Comparison of ENCODE assay signal across 9 mouse cellular contexts in genomic region chr7:76941531-76941930, GRCm38 (mm10).
DNase-seq lines count a peak whose midpoint lies in the region; ATAC-seq and TF ChIP-seq lines count a peak whose summit lies in the region.
"Had no signal": no experiment of that assay in that cellular context is flagged by ENCODE, and none has a peak within 500 bp of the region (broad histone marks: within the 10 kb centered on the region; RNA-seq: fewer than 3 reads in every experiment).

No protein-coding gene starts in this region.

- H3K4me2 ChIP-seq in forebrain, embryonic 13.5 days, result no peak overlapping the region
- no peak overlapping the region for H3K4me2 ChIP-seq in forebrain, embryonic 12.5 days
- H3K4me2 ChIP-seq in midbrain, embryonic 11.5 days, result no peak overlapping the region
- H3K4me2 ChIP-seq in midbrain, embryonic 16.5 days (ENCODE audit: low read length), result no peak overlapping the region
- no peak overlapping the region for H3K4me2 ChIP-seq in lung, postnatal 0 days (replicated peaks; ENCODE audit: low read depth, low read length)

- intact Hi-C loops in heart, postnatal 14 days (cut with DNase I), result loop anchor here (1.0 to 5.0 kb wide), 2 partner anchors 548 to 1029 kb away; no protein-coding TSS in a partner anchor

- peak; percentile 82 for DNase-seq in midbrain, embryonic 11.5 days (ENCODE audit: low spot score, missing footprints)
- peak; percentile 48 for DNase-seq in adrenal gland, postnatal 14 days
- DNase-seq in heart, postnatal 14 days, result peak; percentile 19 to 62
- peak; percentile 65 for DNase-seq in lung, postnatal 0 days (ENCODE audit: low spot score)

- H3K4me1 ChIP-seq in forebrain, embryonic 13.5 days, result no peaks in the 10 kb centered on the region
- H3K4me1 ChIP-seq in forebrain, embryonic 12.5 days, result 0 out of 2 replicates have a peak, but pooled peaks cover 4% of the 10 kb centered on the region
- H3K4me1 ChIP-seq in midbrain, embryonic 11.5 days (ENCODE audit: control insufficient read depth, insufficient read depth, low read length), result 0 out of 2 replicates have a peak, but pooled peaks cover 3% of the 10 kb centered on the region
- H3K4me1 ChIP-seq in midbrain, embryonic 16.5 days (ENCODE audit: control insufficient read depth, insufficient read depth, low read length), result no peaks in the 10 kb centered on the region; the same call in 1 of the 2 replicates
- no peaks in the 10 kb centered on the region for H3K4me1 ChIP-seq in lung, postnatal 0 days (ENCODE audit: insufficient read depth, low read depth, low read length)

- H3K9me3 ChIP-seq in forebrain, embryonic 13.5 days (replicated peaks), result no peaks in the 10 kb centered on the region
- no peaks in the 10 kb centered on the region for H3K9me3 ChIP-seq in forebrain, embryonic 12.5 days
- H3K9me3 ChIP-seq in midbrain, embryonic 11.5 days (ENCODE audit: control insufficient read depth, low read length), result no peaks in the 10 kb centered on the region
- no peaks in the 10 kb centered on the region for H3K9me3 ChIP-seq in midbrain, embryonic 16.5 days (replicated peaks; ENCODE audit: control insufficient read depth, low read length, poor library complexity, severe bottlenecking)
- H3K9me3 ChIP-seq in lung, postnatal 0 days (ENCODE audit: low read length), result no peaks in the 10 kb centered on the region
- H3K9me3 ChIP-seq: G1E had no signal

- no peak overlapping the region for H3K9ac ChIP-seq in forebrain, embryonic 13.5 days
- no peak overlapping the region for H3K9ac ChIP-seq in forebrain, embryonic 12.5 days
- H3K9ac ChIP-seq in midbrain, embryonic 11.5 days (ENCODE audit: low read length), result no peak overlapping the region
- no peak overlapping the region for H3K9ac ChIP-seq in midbrain, embryonic 16.5 days (ENCODE audit: low read depth, low read length)
- H3K9ac ChIP-seq in lung, postnatal 0 days (replicated peaks; ENCODE audit: low read depth), result no peak overlapping the region

- peak; percentile 67 for TF ChIP-seq CTCF in lung, postnatal 0 days (IDR thresholded peaks at IDR 0.05)

- no peak overlapping the region for H3K4me3 ChIP-seq in forebrain, embryonic 13.5 days
- no peak overlapping the region for H3K4me3 ChIP-seq in forebrain, embryonic 12.5 days (replicated peaks)
- H3K4me3 ChIP-seq in midbrain, embryonic 11.5 days (ENCODE audit: low read depth, low read length), result no peak overlapping the region
- H3K4me3 ChIP-seq in midbrain, embryonic 16.5 days (ENCODE audit: low read depth, low read length), result no peak overlapping the region
- H3K4me3 ChIP-seq in lung, postnatal 0 days (ENCODE audit: low read depth, low read length), result no peak overlapping the region

- no peak overlapping the region for H3K27ac ChIP-seq in forebrain, embryonic 13.5 days
- H3K27ac ChIP-seq in forebrain, embryonic 12.5 days, result no peak overlapping the region
- no peak overlapping the region for H3K27ac ChIP-seq in midbrain, embryonic 11.5 days (ENCODE audit: low read depth, low read length)
- H3K27ac ChIP-seq in midbrain, embryonic 16.5 days (ENCODE audit: low read length), result no peak overlapping the region
- no peak overlapping the region for H3K27ac ChIP-seq in lung, postnatal 0 days (ENCODE audit: low read length)

- no peak for TF ChIP-seq EP300 in lung, postnatal 0 days (IDR thresholded peaks at IDR 0.05)

- no peaks in the 10 kb centered on the region for H3K27me3 ChIP-seq in forebrain, embryonic 13.5 days
- no peaks in the 10 kb centered on the region for H3K27me3 ChIP-seq in forebrain, embryonic 12.5 days
- no peaks in the 10 kb centered on the region for H3K27me3 ChIP-seq in midbrain, embryonic 11.5 days (ENCODE audit: control insufficient read depth, insufficient read depth, low read length)
- no peaks in the 10 kb centered on the region for H3K27me3 ChIP-seq in midbrain, embryonic 16.5 days (ENCODE audit: control insufficient read depth, insufficient read depth, low read depth, low read length)
- no peaks in the 10 kb centered on the region for H3K27me3 ChIP-seq in lung, postnatal 0 days (replicated peaks; ENCODE audit: insufficient read depth, low read length)

- peak; percentile 24; the same call in 1 of the 2 replicates for ATAC-seq in forebrain, embryonic 13.5 days
- no peak for ATAC-seq in forebrain, embryonic 12.5 days (ENCODE audit: low FRiP score)
- 0 out of 2 replicates have a peak, but pooled peaks have one; percentile 57 for ATAC-seq in midbrain, embryonic 11.5 days (ENCODE audit: low FRiP score)
- no peak for ATAC-seq in midbrain, embryonic 16.5 days
- ATAC-seq in lung, postnatal 0 days, result no peak
- ATAC-seq in erythroblast, adult 5-6 weeks (replicated peaks; ENCODE audit: low FRiP score, poor library complexity, severe bottlenecking), result no peak

- H3K36me3 ChIP-seq in forebrain, embryonic 13.5 days (ENCODE audit: poor library complexity, severe bottlenecking), result no peaks in the 10 kb centered on the region
- no peaks in the 10 kb centered on the region for H3K36me3 ChIP-seq in forebrain, embryonic 12.5 days (replicated peaks)
- H3K36me3 ChIP-seq in midbrain, embryonic 11.5 days (ENCODE audit: control insufficient read depth, insufficient read depth, low read length), result no peaks in the 10 kb centered on the region
- H3K36me3 ChIP-seq in midbrain, embryonic 16.5 days (ENCODE audit: control insufficient read depth, insufficient read depth, low read length), result no peaks in the 10 kb centered on the region
- H3K36me3 ChIP-seq in lung, postnatal 0 days (ENCODE audit: insufficient read depth, low read length), result no peaks in the 10 kb centered on the region
- H3K36me3 ChIP-seq: G1E had no signal

Comparison
In these comparisons a context has a peak if more than half of its experiments do, and no peak if none do; other contexts are left out.
1. ATAC-seq: peak in forebrain, embryonic 13.5 days (single experiment) and midbrain, embryonic 11.5 days (single experiment); none in forebrain, embryonic 12.5 days (single experiment), midbrain, embryonic 16.5 days (single experiment), lung, postnatal 0 days (single experiment) and erythroblast, adult 5-6 weeks (single experiment).
2. Peak in every context shown above with its lines, with median percentiles within 50 percentile points of each other: DNase-seq.